Mouse (Mus musculus): Measurements from ENCODE around the gene Rpa2.
A peak's percentile ranks its signal among the peaks of the same experiment; 100 is the strongest.

Gene Rpa2

GRCm38 (mm10) chr4:132803876-132804275 is 35.7 kb downstream of the Rpa2 start:
- DNase-seq (ENCODE audit: low spot score), result no peak

GRCm38 (mm10) chr4:132804331-132804730 is 36.2 kb downstream of the Rpa2 start:
- no peak for DNase-seq (ENCODE audit: low spot score)

GRCm38 (mm10) chr4:132805146-132805545 is 37.0 kb downstream of the Rpa2 start:
- DNase-seq (ENCODE audit: low spot score), result no peak

- DNase-seq (ENCODE audit: low spot score), result no peak
Measured at GRCm38 (mm10) chr4:132805599-132806197, 37.6 kb downstream of the Rpa2 start.

- DNase-seq (ENCODE audit: low spot score), result no peak
Measured at GRCm38 (mm10) chr4:132806620-132807191, 38.6 kb downstream of the Rpa2 start.

- no peak for DNase-seq (ENCODE audit: low spot score)
Measured at GRCm38 (mm10) chr4:132807771-132808641, 39.9 kb downstream of the Rpa2 start.

- no peak for DNase-seq (ENCODE audit: low spot score)
Measured at GRCm38 (mm10) chr4:132809621-132810020, 41.5 kb downstream of the Rpa2 start.

GRCm38 (mm10) chr4:132816404-132816803 is 48.3 kb downstream of the Rpa2 start:
- no peak for DNase-seq (ENCODE audit: low spot score)

- DNase-seq (ENCODE audit: low spot score), result no peak
Measured at GRCm38 (mm10) chr4:132816855-132817254, 48.7 kb downstream of the Rpa2 start.

GRCm38 (mm10) chr4:132818442-132818841 is 50.3 kb downstream of the Rpa2 start:
- no peak for DNase-seq (ENCODE audit: low spot score)

GRCm38 (mm10) chr4:132823614-132824366 is 55.7 kb downstream of the Rpa2 start:
- DNase-seq (ENCODE audit: low spot score), result peak; percentile 69
